Mouse (Mus musculus) B cell, adult 67 days (primary cell): ENCODE measurements around the gene Gm10799. TPM values are rescaled to one million over a fixed set of nuclear protein-coding genes. Genes with fewer than 3 reads are reported as not detected.

Experiments used
- total RNA-seq, 2 experiments: library from RNA; stranded (reverse); gene quantifications; 4 replicates each; pipeline ENCODE4 v1.2.4; 2023

Gene Gm10799
- not detected for total RNA-seq

GRCm38 (mm10) chr2:104068450-104068849 lies at the start of gene Gm10799:
Gene Gm10799, minus strand, starts transcription at chr2:104068550.

GRCm38 (mm10) chr2:104095741-104096213 lies 27.4 kb upstream of the Gm10799 start, which contains the start of gene Cd59a:
Gene Cd59a, plus strand, starts transcription at chr2:104095801.

DNA sequence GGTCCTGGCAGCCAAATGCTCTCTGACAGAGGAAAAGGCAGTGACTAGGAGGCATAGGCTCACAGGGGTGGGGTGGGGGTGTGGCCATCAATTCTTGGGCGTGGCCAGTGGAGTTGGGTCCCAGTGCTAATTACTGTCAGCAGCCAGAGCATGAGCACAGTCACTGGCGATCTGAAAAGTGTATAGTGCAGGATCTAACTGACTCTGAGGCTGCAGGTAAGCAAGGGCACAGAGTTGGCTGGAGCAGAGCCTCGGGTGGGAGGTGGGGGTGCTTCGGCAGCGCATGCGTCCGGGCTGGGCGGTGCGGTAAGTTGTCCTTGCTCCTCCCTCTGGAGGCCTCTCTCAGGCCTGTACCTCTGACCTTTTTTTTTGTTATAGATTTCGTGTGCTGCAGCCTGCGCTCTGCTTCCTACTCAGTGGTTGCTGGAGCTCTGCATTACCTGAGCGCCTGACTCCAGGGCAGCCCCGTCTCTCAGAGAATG lies 1.4 kb upstream of the Gm10799 start, which contains the start of gene Cd59b:
Gene Cd59b, plus strand, starts transcription at position 146 of the 482 bp plus-strand sequence.

GRCm38 (mm10) chr2:104065526-104065925 lies 2.8 kb downstream of the Gm10799 start, which contains the start of gene Gm10912:
Gene Gm10912, plus strand, starts transcription at chr2:104065826.

DNA sequence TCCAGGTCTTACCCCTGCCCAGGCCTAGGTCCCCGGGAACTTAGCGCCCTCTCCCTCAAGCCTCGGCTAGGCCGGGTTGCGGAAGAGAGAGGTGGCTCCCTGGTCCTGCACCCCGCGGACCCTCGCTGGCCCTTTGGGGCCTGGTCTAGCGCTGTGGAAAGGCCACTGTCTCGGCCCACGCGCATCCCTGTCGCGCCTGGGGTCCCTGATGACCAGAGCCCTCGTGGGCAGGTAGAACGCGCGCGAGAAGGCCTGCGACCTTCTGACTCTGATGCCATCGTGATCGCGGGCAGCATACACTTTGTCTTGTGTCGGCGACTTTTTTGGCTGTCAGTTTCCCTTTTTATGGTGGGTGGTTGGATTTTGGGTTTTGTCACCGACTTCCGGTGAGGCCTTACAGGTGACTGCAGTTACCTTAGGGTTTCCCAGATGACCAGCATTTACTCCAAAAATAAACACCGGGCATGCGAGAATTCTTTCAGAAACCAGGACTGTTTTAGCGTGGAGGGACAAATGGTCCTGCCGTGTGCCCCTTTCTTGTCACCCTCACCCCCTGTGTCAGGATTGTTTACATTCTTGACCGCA lies 40.1 kb downstream of the Gm10799 start, which contains the start of gene 4931422A03Rik:
Gene 4931422A03Rik, minus strand, starts transcription at position 223 of the 585 bp plus-strand sequence.

GRCm38 (mm10) chr2:104027458-104028138 lies 40.8 kb downstream of the Gm10799 start, which contains the start of gene Fbxo3:
Gene Fbxo3, plus strand, starts transcription at chr2:104027721.

Other genes starting within 250 kb of the Gm10799 start
- gene Lmo2, start 110.6 kb downstream of the Gm10799 start, total RNA-seq: 100 to 1,000 TPM; 229 to 261 TPM
- 10 to 100 TPM; 25.8 to 28.7 TPM for gene Fbxo3, start 40.8 kb downstream of the Gm10799 start, total RNA-seq
- 1 to 10 TPM in 1 of 2 experiments, not detected in 1; 1.7 TPM for gene 4931422A03Rik, start 40.2 kb downstream of the Gm10799 start, total RNA-seq
- gene Gm10912, start 2.7 kb downstream of the Gm10799 start, total RNA-seq: under 1 TPM; 0.89 to 0.96 TPM
- 1 to 10 TPM; 1.5 to 3.0 TPM for gene Cd59b, start 1.3 kb upstream of the Gm10799 start, total RNA-seq
- under 1 TPM; 0.87 to 0.98 TPM for gene Cd59a, start 27.3 kb upstream of the Gm10799 start, total RNA-seq
- not detected for gene A930018P22Rik, start 54.2 kb upstream of the Gm10799 start, total RNA-seq